Mouse (Mus musculus) brown adipose tissue, adult 24 weeks (tissue): ENCODE data around the gene Mtx3. TPM values are rescaled to one million over a fixed set of nuclear protein-coding genes. Genes with fewer than 3 reads are reported as not detected.
A peak's percentile ranks its signal among the peaks of the same experiment; 100 is the strongest.
"Not testable (repeated sequence)": the region's sequence is repeated elsewhere in the genome, so short reads cannot be mapped to it uniquely, and the experiment has no call there.

Source experiments
- H3K27ac ChIP-seq: fragments of 200-500 bp; replicated peaks from 2 replicates; pipeline ENCODE4 v1.5.1; 2012; ENCODE audit warnings: low read depth, mild to moderate bottlenecking, low read length
- H3K4me1 ChIP-seq: fragments of 200-500 bp; 2 replicates; pipeline ENCODE4 v1.6.1; 2012; ENCODE audit warnings: low read length, mixed read lengths; ENCODE audit not compliant: control insufficient read depth, insufficient read depth, insufficient read length
- H3K4me3 ChIP-seq: fragments of 200-500 bp; 2 replicates; pipeline ENCODE4 v1.5.1; 2012; ENCODE audit warnings: low read depth, mild to moderate bottlenecking, low read length, moderate library complexity; ENCODE audit not compliant: insufficient read depth
- polyA plus RNA-seq: library from polyadenylated mRNA; stranded (reverse); fragments of >200 nt; gene quantifications from 2 replicates; pipeline ENCODE4 v1.2.4, GENCODE M21; 2012; ENCODE audit not compliant: missing spikeins, insufficient read depth, insufficient read length

Gene Mtx3
- 14.0 and 19.6 TPM in 2 replicates for polyA plus RNA-seq

- peak within 1 kb of the TSS; percentile 91 for H3K4me3 ChIP-seq
- peaks cover 3% of the 10 kb centered on the region; the same call in 1 of the 2 replicates for H3K4me1 ChIP-seq
- H3K27ac ChIP-seq: no peak within 1 kb of the TSS
Measured at GRCm38 (mm10) chr13:92844586-92845221, at the start of gene Mtx3. Mtx3 (plus strand) TSS chr13:92844760.

- no peak overlapping the region for H3K27ac ChIP-seq
- H3K4me3 ChIP-seq: no peak overlapping the region
- no peaks in the 10 kb centered on the region for H3K4me1 ChIP-seq
Measured at GRCm38 (mm10) chr13:92798830-92799229, 45.7 kb upstream of the Mtx3 start.

- Histone ChIP-seq H3K27ac (no peak overlapping the region), H3K4me3 (no peak overlapping the region), H3K4me1 (no peaks in the 10 kb centered on the region)
Measured at GRCm38 (mm10) chr13:92799306-92799925, 45.1 kb upstream of the Mtx3 start.

GRCm38 (mm10) chr13:92806785-92807184 is 37.8 kb upstream of the Mtx3 start:
- no peaks in the 10 kb centered on the region for H3K4me1 ChIP-seq

GRCm38 (mm10) chr13:92807849-92808248 is 36.7 kb upstream of the Mtx3 start:
- Histone ChIP-seq H3K4me1 (no peaks in the 10 kb centered on the region), H3K27ac (no peak overlapping the region), H3K4me3 (no peak overlapping the region)

More at GRCm38 (mm10) chr13:92806785-92807184, 37.8 kb upstream of the Mtx3 start:
- Histone ChIP-seq H3K4me3 (no peak overlapping the region), H3K27ac (no peak overlapping the region)

GRCm38 (mm10) chr13:92810592-92810991 is 34.0 kb upstream of the Mtx3 start:
- H3K27ac ChIP-seq, H3K4me1 ChIP-seq, H3K4me3 ChIP-seq: not testable (repeated sequence)

- Histone ChIP-seq H3K4me3 (no peak overlapping the region), H3K27ac (no peak overlapping the region), H3K4me1 (no peaks in the 10 kb centered on the region)
Measured at GRCm38 (mm10) chr13:92816329-92816728, 28.2 kb upstream of the Mtx3 start.

- Histone ChIP-seq H3K4me1 (no peaks in the 10 kb centered on the region), H3K27ac (no peak overlapping the region), H3K4me3 (no peak overlapping the region)
Measured at GRCm38 (mm10) chr13:92817357-92817756, 27.2 kb upstream of the Mtx3 start.

- H3K4me1 ChIP-seq: no peaks in the 10 kb centered on the region
- H3K27ac ChIP-seq: no peak overlapping the region
- H3K4me3 ChIP-seq: peak overlapping the region; percentile 39; the same call in 1 of the 2 replicates
Measured at GRCm38 (mm10) chr13:92828820-92829219, 15.7 kb upstream of the Mtx3 start.

GRCm38 (mm10) chr13:92833162-92833561 is 11.4 kb upstream of the Mtx3 start:
- Histone ChIP-seq H3K4me3 (no peak overlapping the region), H3K27ac (no peak overlapping the region), H3K4me1 (no peaks in the 10 kb centered on the region)

GRCm38 (mm10) chr13:92846438-92846837 is 1.9 kb downstream of the Mtx3 start:
- no peak overlapping the region for H3K27ac ChIP-seq
- no peak overlapping the region for H3K4me3 ChIP-seq
- peaks cover 3% of the 10 kb centered on the region; the same call in 1 of the 2 replicates for H3K4me1 ChIP-seq

GRCm38 (mm10) chr13:92847336-92847735 is 2.8 kb downstream of the Mtx3 start:
- H3K4me1 ChIP-seq: peaks cover 3% of the 10 kb centered on the region; the same call in 1 of the 2 replicates

GRCm38 (mm10) chr13:92848002-92848401 is 3.4 kb downstream of the Mtx3 start:
- Histone ChIP-seq H3K4me3 (no peak overlapping the region), H3K27ac (no peak overlapping the region), H3K4me1 (peaks cover 3% of the 10 kb centered on the region; the same call in 1 of the 2 replicates)

More at GRCm38 (mm10) chr13:92847336-92847735, 2.8 kb downstream of the Mtx3 start:
- Histone ChIP-seq H3K27ac (no peak overlapping the region), H3K4me3 (no peak overlapping the region)

- Histone ChIP-seq H3K27ac (no peak overlapping the region), H3K4me1 (no peaks in the 10 kb centered on the region), H3K4me3 (no peak overlapping the region)
Measured at GRCm38 (mm10) chr13:92855901-92856300, 11.3 kb downstream of the Mtx3 start.

- no peak overlapping the region for H3K4me3 ChIP-seq
- no peak overlapping the region for H3K27ac ChIP-seq
- no peaks in the 10 kb centered on the region for H3K4me1 ChIP-seq
Measured at GRCm38 (mm10) chr13:92858808-92859207, 14.2 kb downstream of the Mtx3 start.

GRCm38 (mm10) chr13:92859959-92860358 is 15.4 kb downstream of the Mtx3 start:
- Histone ChIP-seq H3K27ac (no peak overlapping the region), H3K4me3 (no peak overlapping the region), H3K4me1 (no peaks in the 10 kb centered on the region)
